ENCODE assay signal across 8 mouse cellular contexts in the genomic region with DNA sequence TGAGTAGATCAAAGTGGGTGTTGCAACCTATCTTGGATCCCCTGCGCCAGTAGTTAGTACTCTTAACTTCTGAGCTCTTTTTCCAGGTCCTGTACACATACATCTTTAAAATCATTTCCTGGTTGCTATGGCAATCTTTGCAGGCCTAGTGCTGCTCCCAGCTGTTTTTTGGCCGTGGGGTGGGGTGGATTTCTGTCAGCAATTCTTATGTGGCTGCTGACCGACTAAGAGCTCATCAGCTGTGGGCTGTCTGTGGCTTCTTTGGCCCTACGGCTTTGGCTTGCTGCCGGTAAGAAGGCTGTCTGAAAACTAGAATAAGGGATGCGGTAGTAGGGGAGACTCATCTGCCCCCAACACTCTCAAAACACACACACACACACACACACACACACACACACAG. TPM values are rescaled to one million over a fixed set of nuclear protein-coding genes. Genes with fewer than 3 reads are reported as not detected.
A peak's percentile ranks its signal among the peaks of the same experiment; 100 is the strongest.
DNase-seq lines count a peak whose midpoint lies in the region; TF ChIP-seq lines count a peak whose summit lies in the region.

No protein-coding gene starts in this region.

- 15% methylated on average over 6 of the region's 6 CpGs for WGBS in kidney, adult 2 months
- WGBS in heart, embryonic 10.5 days: 49% methylated on average over 6 of the region's 6 CpGs
- WGBS in limb, embryonic 10.5 days: 57% methylated on average over 6 of the region's 6 CpGs

- no peaks in the 10 kb centered on the region for H3K9me3 ChIP-seq in ES-E14 (ENCODE audit: control insufficient read depth, insufficient read depth, low read depth, low read length)
- no peaks in the 10 kb centered on the region for H3K9me3 ChIP-seq in heart, embryonic 10.5 days
- no peaks in the 10 kb centered on the region for H3K9me3 ChIP-seq in limb, embryonic 10.5 days (replicated peaks)

- TF ChIP-seq CTCF in kidney, adult 2 months (conservative IDR thresholded peaks at IDR 0.05; ENCODE audit: insufficient read depth, insufficient read length, low read depth, low read length): no peak

- no peak overlapping the region for H3K27ac ChIP-seq in kidney, adult 2 months (ENCODE audit: insufficient read depth, low read depth, low read length)
- no peak overlapping the region for H3K27ac ChIP-seq in ES-E14 (ENCODE audit: insufficient read depth, low read depth, low read length, poor library complexity, severe bottlenecking)
- H3K27ac ChIP-seq in heart, embryonic 10.5 days: peak overlapping the region; percentile 95
- H3K27ac ChIP-seq in limb, embryonic 10.5 days: peak overlapping the region; percentile 91

- TF ChIP-seq POLR2A in kidney, adult 2 months (IDR thresholded peaks at IDR 0.05; ENCODE audit: low read depth, low read length): no peak

- H3K27me3 ChIP-seq in kidney, adult 2 months (replicated peaks; ENCODE audit: control insufficient read depth, insufficient read depth, low read length): no peaks in the 10 kb centered on the region
- no peaks in the 10 kb centered on the region for H3K27me3 ChIP-seq in heart, embryonic 10.5 days (ENCODE audit: insufficient read depth, poor library complexity, severe bottlenecking)
- no peaks in the 10 kb centered on the region for H3K27me3 ChIP-seq in limb, embryonic 10.5 days (ENCODE audit: low read depth, poor library complexity, severe bottlenecking)

- H3K4me3 ChIP-seq in kidney, adult 2 months (ENCODE audit: insufficient read depth, low read depth, low read length): peak overlapping the region; percentile 20; the same call in 1 of the 2 replicates
- H3K4me3 ChIP-seq in ES-E14 (ENCODE audit: insufficient read depth in 1 of 2, low read depth in 1 of 2, low read length in 2 of 2, poor library complexity in 1 of 2, severe bottlenecking in 1 of 2): peak overlapping the region; percentile 44 to 84; a peak in 3 of 4 replicates
- H3K4me3 ChIP-seq in heart, embryonic 10.5 days: peak overlapping the region; percentile 90
- peak overlapping the region; percentile 88 for H3K4me3 ChIP-seq in limb, embryonic 10.5 days

- peaks cover 2% of the 10 kb centered on the region; the same call in 1 of the 2 replicates for H3K4me1 ChIP-seq in kidney, adult 2 months (ENCODE audit: control insufficient read depth, insufficient read depth, low read length)
- H3K4me1 ChIP-seq in ES-E14 (ENCODE audit: control insufficient read depth in 2 of 2, insufficient read depth in 2 of 2, low read length in 2 of 2, poor library complexity in 1 of 2): peaks cover 6 to 16% of the 10 kb centered on the region in 2 experiments; a peak in 3 of 4 replicates
- peaks cover 15% of the 10 kb centered on the region for H3K4me1 ChIP-seq in heart, embryonic 10.5 days
- H3K4me1 ChIP-seq in limb, embryonic 10.5 days: peaks cover 20% of the 10 kb centered on the region

- no peak for DNase-seq in kidney, adult 2 months
- no peak for DNase-seq in kidney, adult 8-10 months
- no peak for DNase-seq in ES-E14 (ENCODE audit: low read depth, low spot score)
- DNase-seq in heart, embryonic 10.5 days (ENCODE audit: low spot score): no peak
- no peak for DNase-seq in limb, embryonic 10.5 days (ENCODE audit: low spot score)
- peak; percentile 53 for DNase-seq in naive thymus-derived CD4-positive, alpha-beta T cell, adult 2 months (ENCODE audit: low read depth)
- DNase-seq in right cerebral cortex, postnatal 10 days (ENCODE audit: low spot score in 2 of 2): no peak
- no peak for DNase-seq in adrenal gland, postnatal 10 days

- in situ Hi-C loops in ES-E14 (cut with MboI; ENCODE audit: low sequenced_read_pairs in 2 of 2, unreplicated experiment in 2 of 2): no loop called here

- H3K9ac ChIP-seq in ES-E14 (ENCODE audit: insufficient read depth, low read depth, low read length, poor library complexity, severe bottlenecking): peak overlapping the region; percentile 43

- no peaks in the 10 kb centered on the region for H3K36me3 ChIP-seq in kidney, adult 2 months (ENCODE audit: control insufficient read depth, insufficient read depth, low read length)
- H3K36me3 ChIP-seq in ES-E14 (ENCODE audit: control insufficient read depth, insufficient read depth, low read length, poor library complexity, severe bottlenecking): peaks cover 12% of the 10 kb centered on the region; the same call in 1 of the 2 replicates
- peaks cover 22% of the 10 kb centered on the region for H3K36me3 ChIP-seq in heart, embryonic 10.5 days
- H3K36me3 ChIP-seq in limb, embryonic 10.5 days: peaks cover 22% of the 10 kb centered on the region

TF ChIP-seq in ES-E14, 5 proteins besides CTCF, POLR2A, EP300 and RAD21:
- no peak for TF ChIP-seq CHD2 (IDR thresholded peaks at IDR 0.05; ENCODE audit: low read depth, low read length)
- TF ChIP-seq ZNF384 (IDR thresholded peaks at IDR 0.05; ENCODE audit: low read depth, low read length): no peak
- TF ChIP-seq ZC3H11A (IDR thresholded peaks at IDR 0.05; ENCODE audit: borderline replicate concordance, low read depth, low read length): no peak
- no peak for TF ChIP-seq HCFC1 (IDR thresholded peaks at IDR 0.05; ENCODE audit: borderline replicate concordance, insufficient read depth, low read length)
- TF ChIP-seq MAFK (IDR thresholded peaks at IDR 0.05; ENCODE audit: insufficient read depth, low read depth, low read length): no peak

RNA-seq across cellular contexts. Expression of a gene that starts 0.6 kb away (rescaled TPM):
- 37.1 and 41.6 TPM in 2 replicates for polyA plus RNA-seq in kidney, adult 2 months (2012; rRNA removed)
- 28.8 and 36.8 TPM in 2 replicates for total RNA-seq in ES-E14 (2012; rRNA removed)
- polyA plus RNA-seq in heart, embryonic 10.5 days (2016; fragmentation: Nextera tagmentation; extraction: Ambion mirVana): 32.6 and 36.6 TPM in 2 replicates
- 34.8 and 40.4 TPM in 2 replicates for polyA plus RNA-seq in limb, embryonic 10.5 days (2016; fragmentation: Nextera tagmentation; extraction: Ambion mirVana)
- total RNA-seq in adrenal gland, postnatal 10 days (2021): 10 to 100 TPM; 28.5 to 35.5 TPM

RNA-seq across cellular contexts. Expression of a gene that starts 9.4 kb away (rescaled TPM):
- 117 and 159 TPM in 2 replicates for polyA plus RNA-seq in kidney, adult 2 months (2012; rRNA removed)
- 77.4 and 115 TPM in 2 replicates for total RNA-seq in ES-E14 (2012; rRNA removed)
- polyA plus RNA-seq in heart, embryonic 10.5 days (2016; fragmentation: Nextera tagmentation; extraction: Ambion mirVana): 463 and 533 TPM in 2 replicates
- 327 and 329 TPM in 2 replicates for polyA plus RNA-seq in limb, embryonic 10.5 days (2016; fragmentation: Nextera tagmentation; extraction: Ambion mirVana)
- 100 to 1,000 TPM; 725 to 798 TPM for total RNA-seq in adrenal gland, postnatal 10 days (2021)

RNA-seq across cellular contexts. Expression of a gene that starts 12.6 kb away (rescaled TPM):
- 2.0 and 2.4 TPM in 2 replicates for polyA plus RNA-seq in kidney, adult 2 months (2012; rRNA removed)
- total RNA-seq in ES-E14 (2012; rRNA removed): 56.1 and 86.8 TPM in 2 replicates
- polyA plus RNA-seq in heart, embryonic 10.5 days (2016; fragmentation: Nextera tagmentation; extraction: Ambion mirVana): 22.0 and 24.1 TPM in 2 replicates
- 38.6 and 41.6 TPM in 2 replicates for polyA plus RNA-seq in limb, embryonic 10.5 days (2016; fragmentation: Nextera tagmentation; extraction: Ambion mirVana)
- total RNA-seq in adrenal gland, postnatal 10 days (2021): 1 to 10 TPM; 5.4 to 8.6 TPM

RNA-seq across cellular contexts. Expression of a gene that starts 33.9 kb away (rescaled TPM):
- 3.6 and 4.1 TPM in 2 replicates for polyA plus RNA-seq in kidney, adult 2 months (2012; rRNA removed)
- 8.3 and 9.5 TPM in 2 replicates for total RNA-seq in ES-E14 (2012; rRNA removed)
- polyA plus RNA-seq in heart, embryonic 10.5 days (2016; fragmentation: Nextera tagmentation; extraction: Ambion mirVana): 11.3 and 15.0 TPM in 2 replicates
- polyA plus RNA-seq in limb, embryonic 10.5 days (2016; fragmentation: Nextera tagmentation; extraction: Ambion mirVana): 13.8 and 18.8 TPM in 2 replicates
- 10 to 100 TPM; 21.0 to 23.1 TPM for total RNA-seq in adrenal gland, postnatal 10 days (2021)

Comparison
In these comparisons a context has a peak if more than half of its experiments do, and no peak if none do; other contexts are left out.
1. H3K27ac ChIP-seq: peak in heart, embryonic 10.5 days (single experiment) and limb, embryonic 10.5 days (single experiment); none in kidney, adult 2 months (single experiment) and ES-E14 (single experiment).
2. H3K4me3 ChIP-seq: peak in every context shown above with its lines; median percentile 90 in heart, embryonic 10.5 days; 88 in limb, embryonic 10.5 days; 64 in ES-E14; 20 in kidney, adult 2 months.